Mouse (Mus musculus) CD4-positive helper T cell, adult 2 months (primary cell): ENCODE results near the gene Gnai2.

ENCODE experiments used
- DNase-seq: peaks from one replicate; pipeline ENCODE4 v3.0.0-alpha.2; 2012; ENCODE audit warnings: low read depth, missing footprints, low spot score

Gnai2 gene

DNA sequence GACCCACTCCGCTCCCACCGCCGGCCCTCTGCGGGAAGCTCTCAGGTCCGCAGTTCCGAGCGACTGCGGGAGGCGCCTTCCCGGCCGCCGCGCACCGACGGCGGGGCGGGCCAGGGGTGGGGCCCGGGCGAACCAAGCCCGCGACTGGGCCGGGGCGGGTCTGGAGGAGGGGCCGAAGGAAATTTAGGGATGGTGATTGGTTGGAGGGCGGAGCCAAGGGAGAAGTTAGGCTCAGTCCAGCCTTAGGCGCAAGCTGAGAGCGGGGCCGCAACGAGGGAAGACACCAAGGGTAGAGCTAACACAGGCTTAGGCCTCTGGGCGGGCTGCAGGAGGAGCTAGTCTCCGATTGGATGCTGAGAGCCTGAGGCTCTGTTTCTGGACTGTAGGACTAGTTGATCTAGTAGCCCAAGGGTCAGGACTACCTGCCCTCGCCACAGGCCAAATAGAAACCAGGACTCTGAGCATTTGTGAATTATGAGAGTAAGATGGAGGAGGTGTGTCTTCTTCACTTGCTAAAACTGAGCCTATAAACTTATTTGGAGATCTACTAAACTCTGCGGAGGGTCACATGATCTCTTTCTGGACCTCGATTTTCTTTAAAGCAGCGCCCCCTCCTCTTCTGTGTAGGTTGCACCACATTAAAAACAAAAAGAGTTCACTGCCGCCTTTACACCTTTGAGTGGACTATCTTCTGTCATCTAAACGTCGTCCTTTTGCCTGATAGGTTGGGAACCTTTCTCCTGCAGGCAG, at the start of gene Gnai2:
TSS of gene Gnai2 (minus strand) at position 89 of the 750 bp plus-strand sequence.
- peak; percentile 95 for DNase-seq

DNA sequence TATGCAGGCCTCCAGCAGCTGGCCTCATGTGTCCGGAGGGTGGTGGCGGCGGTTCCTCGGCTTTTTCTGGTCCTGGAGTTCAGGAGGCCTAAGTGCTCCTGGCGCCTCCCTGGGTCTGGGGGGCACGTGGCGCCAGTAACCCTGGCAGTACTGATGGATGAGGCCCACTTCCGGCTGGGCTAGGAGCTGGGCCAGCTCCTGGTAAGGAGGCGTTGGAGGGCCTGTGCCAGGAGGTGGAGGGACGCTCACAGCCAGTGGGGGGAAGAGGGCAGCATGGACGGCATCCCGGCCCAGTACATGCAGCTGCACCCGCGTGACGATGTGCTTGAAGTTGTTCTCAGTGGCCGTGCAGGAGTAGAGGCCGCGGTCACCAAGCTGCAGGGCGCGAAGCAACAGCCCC, 47.2 kb upstream of the Gnai2 start:
- DNase-seq: no peak

DNA sequence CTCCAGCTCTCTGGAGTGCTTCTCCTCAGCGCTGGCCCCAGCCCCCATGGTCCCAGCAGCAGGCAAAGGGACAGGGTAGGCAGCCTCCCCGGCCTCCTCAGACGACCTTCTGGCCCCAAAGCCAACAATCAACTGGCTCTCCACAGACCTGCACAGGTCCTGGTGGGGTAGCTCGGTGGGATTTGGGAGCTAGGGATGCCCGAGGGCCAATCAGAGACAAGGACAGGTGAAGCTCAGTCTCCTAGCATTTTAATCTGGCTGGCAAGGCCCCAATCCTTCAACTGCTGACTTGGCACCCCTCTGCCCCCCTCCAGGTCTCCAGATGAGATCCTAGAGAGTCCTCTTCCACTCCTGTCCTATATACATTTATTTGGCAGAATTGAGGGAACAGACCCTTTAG, 44.3 kb upstream of the Gnai2 start, which contains the start of gene Gnat1:
TSS of gene Gnat1 (minus strand) at position 212 of the 400 bp plus-strand sequence.
- DNase-seq: no peak

GRCm38 (mm10) chr9:107678861-107679260, 43.7 kb upstream of the Gnai2 start:
- no peak for DNase-seq

DNA sequence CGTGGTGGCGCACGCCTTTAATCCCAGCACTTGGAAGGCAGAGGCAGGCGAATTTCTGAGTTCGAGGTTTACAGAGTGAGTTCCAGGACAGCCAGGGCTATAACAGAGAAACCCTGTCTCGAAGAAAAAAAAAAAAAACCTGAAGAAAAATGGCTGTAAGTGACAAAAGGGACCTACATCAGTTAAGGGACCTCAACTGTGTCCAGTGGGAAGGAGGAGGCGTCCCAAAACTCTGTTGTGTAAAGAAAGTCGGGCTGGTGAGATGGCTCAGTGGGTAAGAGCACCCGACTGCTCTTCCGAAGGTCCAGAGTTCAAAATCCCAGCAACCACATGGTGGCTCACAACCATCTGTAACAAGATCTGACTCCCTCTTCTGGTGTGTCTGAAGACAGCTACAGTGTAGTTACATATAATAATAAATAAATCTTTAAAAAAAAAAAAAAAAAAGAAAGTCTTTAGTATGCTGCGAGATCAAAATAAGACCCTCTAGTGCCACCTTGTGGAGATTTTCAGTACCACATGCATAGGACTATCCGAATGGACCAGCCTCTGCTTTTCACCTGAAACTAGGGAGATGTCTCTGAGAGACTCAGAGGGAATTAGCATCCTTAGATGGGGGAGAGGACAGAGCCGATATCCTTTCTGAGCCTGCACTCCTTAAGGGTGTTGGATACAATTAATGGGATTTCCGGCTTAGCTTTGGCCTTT, 42.8 kb upstream of the Gnai2 start:
- peak; percentile 83 for DNase-seq

DNA sequence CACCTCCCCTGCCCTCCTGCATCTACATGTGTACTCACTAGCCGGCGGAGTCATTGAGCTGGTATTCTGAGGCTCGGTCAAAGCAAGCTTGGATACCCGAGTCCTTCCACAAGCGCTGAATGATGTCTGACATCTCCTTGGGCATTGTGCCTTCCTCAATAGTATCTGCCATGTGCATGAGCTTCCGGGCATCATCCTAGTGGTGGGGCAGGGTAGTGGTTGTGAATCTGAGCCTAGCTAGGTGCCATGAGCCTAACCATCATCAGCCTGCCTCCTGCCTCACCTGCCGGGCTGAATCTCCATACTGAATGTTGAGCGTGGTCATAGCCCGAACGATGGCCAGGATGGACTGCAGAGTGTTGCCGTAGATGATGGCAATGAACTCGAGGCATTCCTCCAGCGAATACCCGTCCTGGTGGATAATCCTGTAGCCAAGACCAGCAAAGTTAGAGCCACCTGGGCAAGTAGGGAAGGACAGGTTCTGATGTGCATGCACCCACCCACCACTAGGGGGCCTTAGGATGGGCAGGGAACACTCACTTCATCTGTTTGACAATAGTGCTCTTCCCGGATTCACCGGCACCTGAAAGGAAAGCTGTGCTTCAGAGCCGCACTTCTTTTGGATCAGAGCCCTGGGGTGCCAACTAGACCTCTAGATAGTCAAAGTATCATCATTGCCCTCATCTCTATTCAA, 42.1 kb upstream of the Gnai2 start:
- DNase-seq: peak; percentile 71

DNA sequence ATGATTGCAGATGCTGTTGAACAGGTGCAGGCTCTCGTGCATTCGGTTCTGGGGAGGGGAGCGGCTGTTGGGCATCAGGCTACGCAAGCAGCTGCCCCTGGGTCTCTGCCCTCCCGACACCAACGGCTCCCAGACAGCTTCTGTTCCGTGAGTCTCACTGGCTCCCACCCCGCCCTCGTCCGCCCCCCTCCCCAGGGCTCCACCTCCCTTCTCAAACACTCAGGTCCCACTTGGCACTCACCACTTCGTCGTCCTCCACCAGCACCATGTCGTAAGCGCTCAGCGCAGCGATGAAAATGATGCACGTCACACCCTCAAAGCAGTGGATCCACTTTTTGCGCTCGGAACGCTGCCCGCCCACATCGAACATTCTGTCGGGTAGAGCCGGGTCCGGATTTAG, 41.1 kb upstream of the Gnai2 start:
- peak; percentile 64 for DNase-seq

- DNase-seq: peak; percentile 86
These were observed 40.6 kb upstream of the Gnai2 start for GRCm38 (mm10) chr9:107675671-107676301.

GRCm38 (mm10) chr9:107674609-107675429, 39.7 kb upstream of the Gnai2 start:
- DNase-seq: no peak

DNA sequence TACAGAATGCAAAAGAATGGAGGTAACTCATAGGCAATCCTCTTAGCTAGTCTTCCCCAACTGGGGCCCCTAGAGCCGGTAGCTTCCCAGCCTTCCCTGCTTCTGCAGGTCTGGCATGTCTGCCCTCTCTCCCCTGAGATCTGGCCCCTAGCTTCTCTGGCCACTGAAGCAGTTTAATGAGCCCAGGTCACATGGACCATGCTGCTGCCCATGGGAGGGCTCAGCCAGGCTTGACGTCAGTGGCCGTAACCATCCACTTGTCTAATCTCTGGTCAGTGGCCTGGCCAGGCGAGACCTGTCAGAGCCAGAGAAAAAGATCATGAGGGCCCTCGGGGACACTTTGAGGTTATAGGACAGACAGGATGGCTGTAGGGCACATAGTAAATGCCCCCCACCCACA, 35.1 kb upstream of the Gnai2 start:
- DNase-seq: no peak

- no peak for DNase-seq
These were observed 34.3 kb upstream of the Gnai2 start, which contains the start of gene Slc38a3 for GRCm38 (mm10) chr9:107669480-107669945. Gene Slc38a3, minus strand, starts transcription at chr9:107669530.

GRCm38 (mm10) chr9:107668916-107669315, 33.7 kb upstream of the Gnai2 start:
- DNase-seq: no peak

GRCm38 (mm10) chr9:107668011-107668410, 32.8 kb upstream of the Gnai2 start:
- DNase-seq: no peak

GRCm38 (mm10) chr9:107667219-107667618, 32.1 kb upstream of the Gnai2 start:
- no peak for DNase-seq

- no peak for DNase-seq
These were observed 31.6 kb upstream of the Gnai2 start for GRCm38 (mm10) chr9:107666751-107667205.

DNA sequence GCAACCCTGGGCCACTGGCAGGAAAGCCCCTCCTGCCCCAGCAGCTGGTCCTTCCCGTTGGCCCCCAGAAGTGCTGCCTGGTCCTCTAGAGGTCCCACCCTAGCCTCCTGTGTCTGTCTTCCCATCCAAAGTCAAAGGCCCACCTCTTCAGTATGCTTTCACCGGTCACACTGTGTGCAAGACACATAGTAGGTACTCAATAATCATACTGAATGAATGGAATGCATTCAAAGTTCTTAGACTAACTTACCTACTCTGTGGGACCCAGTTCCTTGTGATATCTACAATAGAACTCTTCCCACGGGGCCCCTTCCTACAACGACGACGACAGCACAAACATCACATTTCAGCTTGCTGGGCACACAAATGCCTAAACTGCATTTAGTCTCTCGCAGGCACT, 30.1 kb upstream of the Gnai2 start:
- no peak for DNase-seq

- DNase-seq: no peak
These were observed 28.4 kb upstream of the Gnai2 start for GRCm38 (mm10) chr9:107663525-107663924.

GRCm38 (mm10) chr9:107662342-107662741, 27.2 kb upstream of the Gnai2 start:
- no peak for DNase-seq

DNA sequence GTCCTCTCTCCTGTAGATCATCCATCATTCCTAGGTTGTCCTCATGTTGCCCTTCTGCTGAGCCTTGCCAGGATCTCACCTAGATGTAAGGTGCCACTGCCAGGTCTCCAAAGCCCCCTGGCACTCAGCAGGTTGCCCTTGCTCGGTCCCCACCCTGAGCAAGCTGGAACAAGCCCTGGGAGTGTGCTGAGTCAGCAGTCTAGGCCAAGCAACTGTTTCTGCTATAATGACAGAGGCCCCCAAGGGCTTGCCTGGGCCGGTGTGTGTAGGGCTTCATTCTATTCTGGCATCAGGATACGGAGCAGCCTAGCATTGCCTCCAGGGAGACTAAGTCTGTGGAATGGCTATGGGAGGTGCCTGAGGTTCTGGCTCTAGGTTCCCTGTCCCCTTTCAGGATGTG, 25.6 kb upstream of the Gnai2 start:
- no peak for DNase-seq

DNA sequence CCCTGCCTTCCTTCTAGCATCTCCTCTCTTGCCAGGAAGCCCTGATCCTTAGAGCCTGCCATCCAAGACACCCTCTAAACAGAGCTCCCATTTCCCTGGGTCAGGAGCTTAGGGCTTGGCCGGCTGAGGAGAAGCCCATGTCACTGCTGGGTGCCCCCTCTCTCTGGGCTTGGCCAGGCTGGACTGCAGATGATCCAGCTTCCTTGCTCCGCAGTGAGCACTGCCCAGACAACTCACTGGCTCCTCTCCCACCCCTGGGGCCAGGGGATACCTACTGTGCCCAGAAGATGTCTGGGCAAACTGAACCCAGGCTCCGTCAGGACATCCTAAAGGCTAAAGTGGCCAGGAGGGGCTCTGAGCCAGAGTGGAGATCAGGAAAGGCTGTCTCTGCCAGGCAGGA, 24.8 kb upstream of the Gnai2 start:
- DNase-seq: no peak

DNA sequence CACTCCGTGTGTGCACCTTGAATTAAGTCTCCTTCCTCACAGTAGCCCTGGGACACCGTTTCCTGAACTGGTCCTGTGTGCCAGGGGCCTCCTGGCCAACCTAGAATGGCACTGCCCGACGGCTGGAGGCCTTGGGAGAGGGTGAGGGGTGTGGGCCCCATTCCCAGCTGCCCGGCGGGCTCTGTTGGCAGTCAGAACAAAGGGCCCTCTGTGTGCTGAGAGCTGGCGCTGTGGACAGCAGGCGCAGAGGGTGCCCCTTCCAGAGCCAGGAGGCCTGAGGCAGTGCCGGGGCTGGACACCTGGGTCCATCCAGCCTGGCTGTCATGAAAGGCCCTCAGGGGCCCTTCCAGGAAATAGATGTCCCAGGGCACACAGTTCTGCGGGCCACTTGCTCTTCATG, 24.4 kb upstream of the Gnai2 start:
- DNase-seq: no peak
